Mouse (Mus musculus): ENCODE measurements at regions not wholly inside any gene's neighbourhood (a gene's known extent, or its start where the extent isn't known, plus 50 kb on each side); places are given as distances from the start of the nearest gene placed in this dataset.

DNA sequence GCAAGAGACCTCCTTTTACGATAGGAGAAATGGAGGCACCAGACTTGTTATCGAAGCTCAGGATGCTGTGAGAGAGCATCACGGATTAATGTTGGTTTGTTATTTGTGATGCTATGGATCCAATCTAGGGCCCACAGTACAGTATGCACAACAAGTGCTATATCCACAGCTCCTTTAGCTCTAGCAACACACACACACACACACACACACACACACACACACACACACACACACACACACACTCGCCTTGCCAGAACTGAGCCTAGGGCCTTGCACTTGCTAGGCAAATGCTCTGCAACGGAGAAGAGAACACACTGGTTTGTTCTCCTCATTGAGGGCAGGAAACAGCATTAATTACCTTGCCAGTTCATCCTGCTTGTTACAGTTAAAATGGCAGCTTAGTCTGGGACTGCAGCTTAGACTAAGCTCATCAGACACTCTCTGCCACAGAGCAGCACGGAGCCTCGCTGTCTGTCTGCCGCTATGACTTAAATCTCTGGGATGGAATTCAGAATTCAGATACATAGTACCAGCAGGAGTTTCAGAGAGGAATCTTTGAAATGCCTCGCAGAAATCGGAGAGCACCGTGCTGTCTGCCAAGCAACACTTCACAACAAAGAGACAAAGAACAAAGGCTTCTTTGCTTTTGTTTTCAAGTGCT, 285.0 kb downstream of the Rngtt start:
- peak; percentile 34 for DNase-seq (ENCODE audit: low read depth, low spot score)

DNA sequence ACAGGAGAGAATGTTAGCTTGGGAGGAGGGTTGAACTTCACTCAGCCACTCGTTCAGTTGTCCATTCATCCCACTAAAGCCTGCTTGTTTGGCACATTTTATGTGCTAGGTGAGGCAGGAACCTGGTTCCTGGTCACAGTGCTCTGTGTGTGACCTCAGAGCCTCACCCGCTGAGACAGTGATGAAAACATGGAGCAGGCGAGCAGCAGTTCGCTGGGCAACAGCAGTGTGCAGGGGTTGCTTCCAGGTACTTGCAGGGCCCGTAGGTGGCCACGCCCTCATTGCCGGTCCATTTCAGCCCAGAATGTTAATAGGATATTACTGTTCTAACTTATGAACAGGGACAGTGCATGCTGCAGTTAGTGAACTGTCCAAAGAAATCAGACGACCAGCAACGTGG, 285.7 kb downstream of the Rngtt start:
- peak; percentile 14 for DNase-seq (ENCODE audit: low read depth, low spot score)

GRCm38 (mm10) chr4:33599966-33600365, 289.9 kb downstream of the Rngtt start:
- no peak for DNase-seq (ENCODE audit: low read depth, low spot score)

DNA sequence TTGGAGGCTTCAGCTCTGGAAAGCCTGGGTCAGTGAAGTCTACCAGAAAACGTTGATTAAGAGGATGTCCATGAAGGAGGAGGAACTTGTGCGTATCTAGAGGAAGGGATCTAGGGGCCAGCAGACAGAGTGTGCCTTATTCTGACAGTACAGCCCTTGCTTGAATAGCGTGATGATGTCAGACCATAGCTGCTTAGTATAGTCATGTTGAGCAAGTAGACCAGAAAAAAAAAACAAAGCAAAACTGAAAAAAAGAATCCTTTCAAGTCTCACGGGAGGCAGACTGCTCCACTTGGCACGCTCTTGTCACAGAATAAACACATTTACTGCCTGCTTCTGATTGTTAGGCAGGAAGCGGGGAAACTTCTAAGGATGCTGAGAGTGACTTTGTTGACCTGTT, 290.7 kb downstream of the Rngtt start:
- peak; percentile 38 for DNase-seq (ENCODE audit: low read depth, low spot score)

GRCm38 (mm10) chr4:33604636-33605035, 294.5 kb downstream of the Rngtt start:
- no peak for DNase-seq (ENCODE audit: low read depth, low spot score)

GRCm38 (mm10) chr4:33639821-33640575, 284.4 kb upstream of the Cnr1 start:
- DNase-seq (ENCODE audit: low read depth, low spot score) = no peak

- no peak for DNase-seq (ENCODE audit: low read depth, low spot score)
Observed at GRCm38 (mm10) chr4:33640576-33641255, 283.7 kb upstream of the Cnr1 start.

DNA sequence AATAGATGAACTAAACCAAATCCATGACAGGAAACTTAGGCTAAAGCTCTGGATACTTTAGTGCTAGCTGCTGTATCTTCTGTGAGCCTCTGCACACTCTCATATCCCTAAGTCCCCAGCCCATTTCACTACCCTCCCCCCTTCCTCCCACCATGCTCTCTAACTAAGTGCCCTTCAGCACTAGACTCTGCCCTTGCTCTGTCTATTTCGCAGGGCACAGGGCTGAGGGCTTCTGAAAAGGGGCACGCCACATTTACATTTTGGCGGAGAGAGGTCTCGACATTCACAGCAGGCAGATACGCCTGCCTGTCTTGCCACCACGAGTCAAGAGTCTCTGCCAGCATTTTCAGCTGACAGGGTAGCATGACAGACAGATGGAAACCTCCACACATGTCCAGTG, 282.5 kb upstream of the Cnr1 start:
- no peak for DNase-seq (ENCODE audit: low read depth, low spot score)

DNA sequence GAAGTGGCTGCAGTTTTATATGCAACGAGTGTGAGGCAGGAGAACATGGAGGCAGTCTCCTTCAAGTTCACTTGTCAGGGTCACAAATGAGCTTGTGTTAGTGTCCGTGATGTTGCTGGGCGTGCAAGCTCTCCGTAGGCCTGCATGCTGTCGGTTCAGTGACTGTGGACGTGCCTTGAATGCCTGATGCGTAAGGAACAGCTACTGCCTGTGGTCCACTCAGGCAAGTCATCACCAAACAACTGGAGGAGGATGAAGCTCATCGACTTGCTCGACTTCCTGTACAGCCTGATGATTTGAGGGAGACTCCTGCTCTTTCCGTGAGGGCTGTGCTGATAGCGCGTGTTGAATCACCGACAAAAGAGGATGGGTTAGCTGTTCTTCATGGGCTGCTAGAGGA, 281.9 kb upstream of the Cnr1 start:
- no peak for DNase-seq (ENCODE audit: low read depth, low spot score)

DNA sequence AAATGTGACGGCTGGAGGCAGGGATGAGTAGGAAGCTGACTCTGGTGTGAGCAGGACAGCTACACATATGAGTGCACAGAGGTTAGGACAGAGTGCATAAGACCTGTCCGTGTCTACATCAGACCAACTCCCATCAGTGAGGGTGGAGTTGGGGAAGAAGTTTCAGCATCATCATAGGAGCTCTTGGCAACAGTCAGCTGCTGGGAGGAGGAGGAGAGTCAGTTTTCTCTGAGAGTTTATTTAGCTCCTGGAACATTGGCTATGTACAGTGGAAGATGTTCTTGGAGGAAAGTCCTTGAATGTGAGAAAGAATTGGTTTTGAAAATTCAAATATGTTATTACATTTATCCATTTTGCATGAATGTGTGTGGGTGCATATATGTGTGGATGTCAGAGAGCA, 279.2 kb upstream of the Cnr1 start:
- no peak for DNase-seq (ENCODE audit: low read depth, low spot score)

- no peak for DNase-seq (ENCODE audit: low read depth, low spot score)
Observed at GRCm38 (mm10) chr4:33651292-33651691, 273.1 kb upstream of the Cnr1 start.

GRCm38 (mm10) chr4:33659766-33660165, 264.6 kb upstream of the Cnr1 start:
- DNase-seq (ENCODE audit: low read depth, low spot score) = no peak

- DNase-seq (ENCODE audit: low read depth, low spot score) = no peak
Observed at GRCm38 (mm10) chr4:33660553-33660952, 263.8 kb upstream of the Cnr1 start.

DNA sequence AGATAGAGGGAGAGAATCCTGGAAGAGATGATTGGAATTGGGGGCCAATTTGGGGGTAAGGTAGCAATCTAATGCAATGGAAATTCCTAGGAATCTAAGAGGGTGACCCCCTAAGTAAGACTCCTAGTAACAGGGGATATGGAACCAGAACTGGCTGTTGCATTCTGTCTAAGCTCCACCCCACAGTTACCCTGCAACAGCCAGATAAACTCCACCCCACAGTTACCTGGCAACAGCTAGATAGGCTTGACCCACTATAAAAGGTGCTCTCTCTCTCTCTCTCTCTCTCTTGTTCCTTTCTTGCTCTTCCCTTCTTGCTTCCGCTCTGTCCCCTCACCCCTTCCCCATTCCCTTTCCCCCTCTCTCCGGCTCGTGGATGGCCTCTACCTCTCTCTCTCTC, 262.5 kb upstream of the Cnr1 start:
- DNase-seq (ENCODE audit: low read depth, low spot score) = no peak

DNA sequence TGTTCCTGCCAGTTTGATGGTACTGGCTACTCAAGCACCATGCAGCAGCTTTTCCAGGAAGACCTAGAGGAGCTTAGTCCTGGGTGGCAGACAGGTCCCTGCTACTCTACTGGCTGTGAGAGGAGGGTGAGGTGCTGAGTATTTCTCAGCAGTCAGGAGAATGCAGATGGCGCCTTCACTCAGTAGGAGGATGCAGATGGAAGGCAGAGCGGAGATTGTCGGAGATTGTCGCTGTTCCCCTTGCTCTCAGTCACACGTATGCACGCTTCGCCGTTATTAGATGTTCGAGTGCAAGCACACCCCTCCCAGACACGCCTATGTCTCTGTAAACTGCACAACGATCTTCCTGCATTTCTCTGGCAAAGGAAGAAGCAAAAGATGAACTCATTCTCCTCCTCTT, 261.4 kb upstream of the Cnr1 start:
- no peak for DNase-seq (ENCODE audit: low read depth, low spot score)

DNA sequence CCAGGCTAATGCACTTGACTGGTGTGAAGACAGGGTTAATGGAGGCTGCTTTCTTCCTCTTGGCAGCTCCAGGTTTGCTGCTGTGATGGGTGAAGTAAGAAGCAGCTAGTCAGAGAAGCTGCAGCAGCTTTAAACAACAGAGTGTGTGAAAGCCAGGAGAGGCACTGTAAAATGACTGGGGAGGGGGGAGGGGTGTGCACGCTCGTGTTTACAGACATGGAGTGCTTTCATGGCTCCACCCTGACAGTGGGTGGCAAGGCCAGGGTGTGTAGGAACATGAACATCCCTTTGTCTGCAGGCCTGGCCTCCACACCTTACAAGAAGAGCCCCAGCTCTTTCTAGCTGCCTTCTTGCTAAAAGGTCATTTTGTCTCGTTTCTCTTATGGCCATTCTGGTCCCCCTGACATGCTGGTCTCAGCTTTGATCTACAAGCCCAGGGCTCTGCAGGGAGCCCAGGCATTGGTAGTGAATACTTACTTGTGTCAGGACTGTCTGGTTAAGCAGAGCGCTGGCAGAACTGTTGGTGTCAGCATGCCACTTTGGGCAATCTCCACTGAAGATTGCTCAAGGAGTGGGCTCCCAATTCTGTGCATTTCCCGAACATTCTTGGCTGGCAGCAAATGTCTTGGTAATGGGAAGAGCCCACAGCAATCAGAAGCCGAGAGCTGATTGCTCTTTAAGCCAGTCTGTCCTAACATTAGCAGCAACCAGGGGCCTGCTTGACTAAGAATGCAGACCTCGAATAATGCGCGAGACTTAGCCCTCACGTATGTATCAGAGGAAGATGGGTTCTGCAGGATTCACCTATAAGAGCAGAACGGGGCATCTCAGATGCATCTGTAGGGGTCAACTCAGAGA, 260.5 kb upstream of the Cnr1 start:
- no peak for DNase-seq (ENCODE audit: low read depth, low spot score)

- DNase-seq (ENCODE audit: low read depth, low spot score) = no peak
Observed at GRCm38 (mm10) chr4:33664474-33664822, 259.9 kb upstream of the Cnr1 start.

GRCm38 (mm10) chr4:33665250-33665873, 259.0 kb upstream of the Cnr1 start:
- DNase-seq (ENCODE audit: low read depth, low spot score) = no peak

- no peak for DNase-seq (ENCODE audit: low read depth, low spot score)
Observed at GRCm38 (mm10) chr4:33668431-33668830, 256.0 kb upstream of the Cnr1 start.

- DNase-seq (ENCODE audit: low read depth, low spot score) = no peak
Observed at GRCm38 (mm10) chr4:33675044-33675443, 249.3 kb upstream of the Cnr1 start.

DNA sequence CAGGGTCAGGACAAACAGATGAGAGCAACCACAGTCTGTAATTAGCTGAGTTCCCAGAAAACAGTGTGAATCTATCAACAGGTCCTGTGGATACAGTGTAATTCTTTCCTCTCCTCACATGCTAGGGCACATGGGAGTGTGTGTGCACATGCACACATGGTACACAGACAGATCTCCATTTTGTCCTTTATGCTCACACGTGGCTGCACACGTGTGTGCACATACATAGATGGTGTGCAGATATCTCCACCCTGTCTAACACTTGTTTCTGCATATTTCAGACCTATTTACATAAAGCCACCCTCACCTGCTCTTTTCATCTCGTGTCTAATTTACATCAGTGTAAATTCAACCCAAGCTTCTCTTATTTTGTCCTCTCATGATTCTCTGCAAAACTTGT, 245.0 kb upstream of the Cnr1 start:
- DNase-seq (ENCODE audit: low read depth, low spot score) = no peak

- no peak for DNase-seq (ENCODE audit: low read depth, low spot score)
Observed at GRCm38 (mm10) chr4:33686135-33686534, 238.3 kb upstream of the Cnr1 start.

All from CD4-positive helper T cell, adult 2 months (primary cell).